Mouse (Mus musculus) C2C12 (cell line): ENCODE data around the gene Sez6l. TPM values are rescaled to one million over a fixed set of nuclear protein-coding genes. Genes with fewer than 3 reads are reported as not detected.

Source experiments
- H3K27me3 ChIP-seq: one replicate; pipeline ENCODE4 v1.6.1; 2011; ENCODE audit not compliant: control insufficient read depth, insufficient read depth, insufficient read length
- H3K36me3 ChIP-seq: one replicate; pipeline ENCODE4 v1.6.1; 2011; ENCODE audit not compliant: control insufficient read depth, insufficient read depth
- H3K4me3 ChIP-seq: one replicate; pipeline ENCODE4 v1.5.1; 2011; ENCODE audit warnings: mild to moderate bottlenecking, control low read depth; ENCODE audit not compliant: poor library complexity, insufficient read depth, severe bottlenecking
- H3K79me2 ChIP-seq: one replicate; pipeline ENCODE4 v1.6.1; 2011; ENCODE audit not compliant: control insufficient read depth, insufficient read depth
- H3K79me3 ChIP-seq: one replicate; pipeline ENCODE4 v1.6.1; 2011; ENCODE audit warnings: low read depth, control low read depth
- H3ac ChIP-seq: one replicate; pipeline ENCODE3; 2011; ENCODE audit warnings: low read depth; ENCODE audit not compliant: control insufficient read depth, insufficient read length
- CEBPB ChIP-seq: IDR thresholded peaks from one replicate; pipeline ENCODE4 v1.6.1; 2011; ENCODE audit warnings: low read depth, mild to moderate bottlenecking, control low read depth, moderate library complexity
- CTCF ChIP-seq: IDR thresholded peaks from one replicate; pipeline ENCODE4 v1.5.1; 2011; ENCODE audit not compliant: control insufficient read depth, insufficient read depth, insufficient read length
- FOSL1 ChIP-seq: IDR thresholded peaks from one replicate; pipeline ENCODE4 v1.8.0; 2011; ENCODE audit warnings: mild to moderate bottlenecking, low read length; ENCODE audit not compliant: poor library complexity, insufficient read depth, severe bottlenecking
- MAX ChIP-seq: IDR thresholded peaks from one replicate; pipeline ENCODE4 v1.6.1; 2011; ENCODE audit warnings: mild to moderate bottlenecking, control low read depth
- MYOD1 ChIP-seq: IDR thresholded peaks from one replicate; pipeline ENCODE4 v1.6.1; 2011; ENCODE audit warnings: low read depth; ENCODE audit not compliant: control insufficient read depth, insufficient read length
- MYOG ChIP-seq: IDR thresholded peaks from one replicate; pipeline ENCODE4 v1.6.1; 2011; ENCODE audit not compliant: control insufficient read depth, insufficient read length; ENCODE audit errors: extremely low read depth
- USF1 ChIP-seq: IDR thresholded peaks from one replicate; pipeline ENCODE4 v1.6.1; 2011; ENCODE audit warnings: low read depth, mild to moderate bottlenecking, control low read depth, moderate library complexity
- polyA plus RNA-seq: library from polyadenylated mRNA; unstranded; fragments of >200 nt; fragmentation: generic; extraction: Trizol; gene quantifications from one replicate; pipeline ENCODE4 v1.2.1, GENCODE M21; 2012; ENCODE audit warnings: missing spikeins

Gene Sez6l
- polyA plus RNA-seq, 1 experiment: not detected

GRCm38 (mm10) chr5:112391676-112392323, 185.2 kb downstream of the Sez6l start:
- H3K79me3 ChIP-seq: no peaks in the 10 kb centered on the region
- no peaks in the 10 kb centered on the region for H3K79me2 ChIP-seq
- peaks cover 4% of the 10 kb centered on the region for H3K27me3 ChIP-seq
- H3K4me3 ChIP-seq: no peak overlapping the region
- TF ChIP-seq MYOG (no peak), USF1 (no peak), CEBPB (no peak), FOSL1 (no peak), CTCF (no peak), MYOD1 (no peak), MAX (no peak)
- no peak overlapping the region for H3ac ChIP-seq
- no peaks in the 10 kb centered on the region for H3K36me3 ChIP-seq

- Histone ChIP-seq H3K79me3 (no peaks in the 10 kb centered on the region), H3K4me3 (no peak overlapping the region), H3K36me3 (no peaks in the 10 kb centered on the region), H3K27me3 (peaks cover 4% of the 10 kb centered on the region), H3ac (no peak overlapping the region), H3K79me2 (no peaks in the 10 kb centered on the region)
- TF ChIP-seq CTCF: no peak
- TF ChIP-seq FOSL1: no peak
- no peak for TF ChIP-seq USF1
These were observed 186.0 kb downstream of the Sez6l start for GRCm38 (mm10) chr5:112391002-112391401.

GRCm38 (mm10) chr5:112389352-112389751, 187.6 kb downstream of the Sez6l start:
- Histone ChIP-seq H3K79me3 (no peaks in the 10 kb centered on the region), H3K27me3 (peaks cover 3% of the 10 kb centered on the region), H3K4me3 (no peak overlapping the region), H3ac (no peak overlapping the region), H3K36me3 (no peaks in the 10 kb centered on the region), H3K79me2 (no peaks in the 10 kb centered on the region)
- TF ChIP-seq USF1 (no peak), MYOG (no peak), CEBPB (no peak), FOSL1 (no peak), MAX (no peak), MYOD1 (no peak), CTCF (no peak)

GRCm38 (mm10) chr5:112385973-112386372, 191.0 kb downstream of the Sez6l start:
- Histone ChIP-seq H3K79me2 (no peaks in the 10 kb centered on the region), H3K4me3 (no peak overlapping the region), H3K27me3 (no peaks in the 10 kb centered on the region), H3ac (no peak overlapping the region), H3K79me3 (no peaks in the 10 kb centered on the region), H3K36me3 (no peaks in the 10 kb centered on the region)
- TF ChIP-seq MYOD1: no peak
- no peak for TF ChIP-seq FOSL1
- TF ChIP-seq USF1: no peak
- TF ChIP-seq CEBPB: no peak
- no peak for TF ChIP-seq MYOG
- TF ChIP-seq MAX: no peak
- TF ChIP-seq CTCF: no peak

GRCm38 (mm10) chr5:112384805-112385472, 192.0 kb downstream of the Sez6l start:
- Histone ChIP-seq H3K4me3 (no peak overlapping the region), H3K27me3 (no peaks in the 10 kb centered on the region), H3K79me2 (no peaks in the 10 kb centered on the region), H3K36me3 (no peaks in the 10 kb centered on the region), H3ac (no peak overlapping the region), H3K79me3 (no peaks in the 10 kb centered on the region)
- TF ChIP-seq MAX (no peak), USF1 (no peak), FOSL1 (no peak), MYOG (no peak), CTCF (no peak), CEBPB (no peak), MYOD1 (no peak)
